In genomic region chr7:128267813-128268212, GRCm38 (mm10) we compare ENCODE assay signal across 26 mouse cellular contexts. TPM values are rescaled to one million over a fixed set of nuclear protein-coding genes. Genes with fewer than 3 reads are reported as not detected.
DNase-seq lines count a peak whose midpoint lies in the region; ATAC-seq and TF ChIP-seq lines count a peak whose summit lies in the region.
"Had no signal": no experiment of that assay in that cellular context is flagged by ENCODE, and none has a peak within 500 bp of the region (broad histone marks: within the 10 kb centered on the region; RNA-seq: fewer than 3 reads in every experiment).

No protein-coding gene starts in this region.

- no peak overlapping the region for H3K27ac ChIP-seq in midbrain, embryonic 11.5 days (ENCODE audit: low read depth, low read length)
- H3K27ac ChIP-seq in midbrain, postnatal 0 days (ENCODE audit: low read depth, low read length): no peak overlapping the region
- no peak overlapping the region for H3K27ac ChIP-seq in kidney, adult 2 months (ENCODE audit: insufficient read depth, low read depth, low read length)
- H3K27ac ChIP-seq: embryonic facial prominence, embryonic 13.5 days; embryonic facial prominence, embryonic 15.5 days; forebrain, embryonic 10.5 days; forebrain, embryonic 13.5 days; forebrain, embryonic 15.5 days had no signal

- WGBS in midbrain, embryonic 11.5 days: 88% methylated on average over 7 of the region's 7 CpGs
- 89% methylated on average over 7 of the region's 7 CpGs for WGBS in midbrain, postnatal 0 days
- WGBS in kidney, adult 2 months: 52% methylated on average over 7 of the region's 7 CpGs

- no peak overlapping the region for H3K9ac ChIP-seq in midbrain, embryonic 11.5 days (ENCODE audit: low read length)
- H3K9ac ChIP-seq in midbrain, postnatal 0 days (replicated peaks; ENCODE audit: low read length, poor library complexity, severe bottlenecking): no peak overlapping the region
- H3K9ac ChIP-seq: embryonic facial prominence, embryonic 13.5 days; embryonic facial prominence, embryonic 15.5 days; forebrain, embryonic 13.5 days; forebrain, embryonic 15.5 days had no signal

- no peaks in the 10 kb centered on the region for H3K27me3 ChIP-seq in midbrain, embryonic 11.5 days (ENCODE audit: control insufficient read depth, insufficient read depth, low read length)
- H3K27me3 ChIP-seq in midbrain, postnatal 0 days (ENCODE audit: insufficient read depth, low read length): no peaks in the 10 kb centered on the region
- peaks cover 59% of the 10 kb centered on the region for H3K27me3 ChIP-seq in E14TG2a.4 (ENCODE audit: insufficient read depth, low read length)
- no peaks in the 10 kb centered on the region for H3K27me3 ChIP-seq in kidney, adult 2 months (replicated peaks; ENCODE audit: control insufficient read depth, insufficient read depth, low read length)
- H3K27me3 ChIP-seq: embryonic facial prominence, embryonic 13.5 days; embryonic facial prominence, embryonic 15.5 days; forebrain, embryonic 13.5 days; forebrain, embryonic 15.5 days had no signal

- DNase-seq in gastrocnemius, adult 18-20 months (ENCODE audit: low spot score): peak; percentile 42
- DNase-seq in gastrocnemius, postnatal 10 days: no peak
- peak; percentile 47 for DNase-seq in midbrain, embryonic 11.5 days (ENCODE audit: low spot score, missing footprints)
- no peak for DNase-seq in midbrain, postnatal 0 days (ENCODE audit: low spot score)
- peak; percentile 58 for DNase-seq in skeletal muscle tissue, adult 2 months (ENCODE audit: low read depth, low spot score)
- DNase-seq in kidney, adult 2 months: no peak
- no peak for DNase-seq in adrenal gland, postnatal 4 days (ENCODE audit: low spot score in 2 of 2)
- DNase-seq: adrenal gland, adult 2 months; adrenal gland, postnatal 10 days; adrenal gland, postnatal 25 days; cerebellum, adult 11-12 months; cerebellum, adult 2 months; cerebellum, adult 9-10 months; cerebellum, postnatal 14 days; cerebellum, postnatal 36 days; embryo, embryonic 11 days had no signal

- no peak for ATAC-seq in midbrain, embryonic 11.5 days (ENCODE audit: low FRiP score)
- no peak for ATAC-seq in midbrain, postnatal 0 days (ENCODE audit: low FRiP score)
- ATAC-seq: CD4-positive, CD25-positive, alpha-beta regulatory T cell, adult 4 months; forebrain, embryonic 13.5 days; forebrain, embryonic 15.5 days had no signal

- no peaks in the 10 kb centered on the region for H3K4me1 ChIP-seq in midbrain, embryonic 11.5 days (ENCODE audit: control insufficient read depth, insufficient read depth, low read length)
- H3K4me1 ChIP-seq in midbrain, postnatal 0 days (ENCODE audit: insufficient read depth, low read length): no peaks in the 10 kb centered on the region
- H3K4me1 ChIP-seq in E14TG2a.4 (replicated peaks; ENCODE audit: low read depth, low read length): peaks cover 45% of the 10 kb centered on the region
- no peaks in the 10 kb centered on the region for H3K4me1 ChIP-seq in kidney, adult 2 months (ENCODE audit: control insufficient read depth, insufficient read depth, low read length)
- H3K4me1 ChIP-seq: embryonic facial prominence, embryonic 13.5 days; embryonic facial prominence, embryonic 15.5 days; forebrain, embryonic 13.5 days; forebrain, embryonic 15.5 days had no signal

- no peak overlapping the region for H3K4me3 ChIP-seq in midbrain, embryonic 11.5 days (ENCODE audit: low read depth, low read length)
- H3K4me3 ChIP-seq in midbrain, postnatal 0 days (ENCODE audit: low read depth, low read length): no peak overlapping the region
- H3K4me3 ChIP-seq in E14TG2a.4 (replicated peaks; ENCODE audit: low read length): peak overlapping the region; percentile 41; the same call in 1 of the 2 replicates
- H3K4me3 ChIP-seq in kidney, adult 2 months (ENCODE audit: insufficient read depth, low read depth, low read length): no peak overlapping the region
- H3K4me3 ChIP-seq: embryonic facial prominence, embryonic 13.5 days; embryonic facial prominence, embryonic 15.5 days; erythroblast, embryonic 14.5 days; forebrain, embryonic 10.5 days; forebrain, embryonic 13.5 days; forebrain, embryonic 15.5 days had no signal

- no peak for TF ChIP-seq CTCF in midbrain, postnatal 0 days (IDR thresholded peaks at IDR 0.05)
- TF ChIP-seq CTCF in E14TG2a.4 (conservative IDR thresholded peaks at IDR 0.05; ENCODE audit: low read length): no peak
- TF ChIP-seq CTCF in kidney, adult 2 months (conservative IDR thresholded peaks at IDR 0.05; ENCODE audit: insufficient read depth, insufficient read length, low read depth, low read length): no peak

- TF ChIP-seq POLR2A in kidney, adult 2 months (IDR thresholded peaks at IDR 0.05; ENCODE audit: low read depth, low read length): no peak

- no peak overlapping the region for H3K4me2 ChIP-seq in midbrain, embryonic 11.5 days
- H3K4me2 ChIP-seq in midbrain, postnatal 0 days (ENCODE audit: low read depth, low read length, poor library complexity, severe bottlenecking): no peak overlapping the region
- H3K4me2 ChIP-seq: embryonic facial prominence, embryonic 13.5 days; embryonic facial prominence, embryonic 15.5 days; forebrain, embryonic 13.5 days; forebrain, embryonic 15.5 days had no signal

- no peaks in the 10 kb centered on the region for H3K9me3 ChIP-seq in midbrain, embryonic 11.5 days (ENCODE audit: control insufficient read depth, low read length)
- H3K9me3 ChIP-seq in midbrain, postnatal 0 days (ENCODE audit: low read length): no peaks in the 10 kb centered on the region
- no peaks in the 10 kb centered on the region for H3K9me3 ChIP-seq in E14TG2a.4 (ENCODE audit: low read length)
- H3K9me3 ChIP-seq: embryonic facial prominence, embryonic 13.5 days; embryonic facial prominence, embryonic 15.5 days; forebrain, embryonic 10.5 days; forebrain, embryonic 13.5 days; forebrain, embryonic 15.5 days had no signal

- peaks cover 6% of the 10 kb centered on the region for H3K36me3 ChIP-seq in midbrain, embryonic 11.5 days (ENCODE audit: control insufficient read depth, insufficient read depth, low read length)
- peaks cover 14% of the 10 kb centered on the region for H3K36me3 ChIP-seq in midbrain, postnatal 0 days (ENCODE audit: insufficient read depth, low read length)
- H3K36me3 ChIP-seq in E14TG2a.4 (ENCODE audit: insufficient read depth, low read length): peaks cover 8% of the 10 kb centered on the region
- peaks cover 5% of the 10 kb centered on the region for H3K36me3 ChIP-seq in kidney, adult 2 months (ENCODE audit: control insufficient read depth, insufficient read depth, low read length)
- H3K36me3 ChIP-seq: forebrain, embryonic 15.5 days had no signal

RNA-seq across cellular contexts. Expression of gene Slc5a2, which starts 2.4 kb away (rescaled TPM):
- under 1 TPM in 1 of 2 experiments, not detected in 1; 0.39 TPM for total RNA-seq in gastrocnemius, adult 18-20 months (2021)
- not detected for total RNA-seq in gastrocnemius, postnatal 10 days (2021)
- polyA plus RNA-seq in midbrain, embryonic 11.5 days (2014; fragmentation: Nextera tagmentation; extraction: Ambion mirVana): 0.16 TPM in 1 of 2 replicates, not detected in the other
- not detected in 2 replicates for total RNA-seq in midbrain, postnatal 0 days (2014; rRNA removed)
- 0.36 TPM in 1 of 2 replicates, not detected in the other for polyA plus RNA-seq in midbrain, postnatal 0 days (2015; fragmentation: Nextera tagmentation; extraction: Ambion mirVana)
- 1,002 and 1,068 TPM in 2 replicates for polyA plus RNA-seq in kidney, adult 2 months (2012; rRNA removed)
- total RNA-seq in adrenal gland, postnatal 4 days (2021): 10 to 100 TPM in 1 of 2 experiments, under 1 TPM in 1; 0.73 to 22.0 TPM
- total RNA-seq: adrenal gland, postnatal 25 days had no signal
- polyA plus RNA-seq: adrenal gland, adult 2 months; embryonic facial prominence, embryonic 15.5 days; forebrain, embryonic 10.5 days; forebrain, embryonic 13.5 days; forebrain, embryonic 15.5 days had no signal

RNA-seq across cellular contexts. Expression of gene Tgfb1i1, which starts 21.2 kb away (rescaled TPM):
- total RNA-seq in gastrocnemius, adult 18-20 months (2021): 1 to 10 TPM; 5.5 to 7.0 TPM
- total RNA-seq in gastrocnemius, postnatal 10 days (2021): 10 to 100 TPM; 23.1 to 30.3 TPM
- polyA plus RNA-seq in midbrain, embryonic 11.5 days (2014; fragmentation: Nextera tagmentation; extraction: Ambion mirVana): 32.2 and 34.3 TPM in 2 replicates
- 14.4 and 20.2 TPM in 2 replicates for total RNA-seq in midbrain, postnatal 0 days (2014; rRNA removed)
- 18.2 and 23.0 TPM in 2 replicates for polyA plus RNA-seq in midbrain, postnatal 0 days (2015; fragmentation: Nextera tagmentation; extraction: Ambion mirVana)
- 15.1 and 16.1 TPM in 2 replicates for polyA plus RNA-seq in kidney, adult 2 months (2012; rRNA removed)
- total RNA-seq in adrenal gland, postnatal 4 days (2021): 10 to 100 TPM; 32.0 to 35.0 TPM
- total RNA-seq: CH12.LX, MEL had no signal

RNA-seq across cellular contexts. Expression of gene 9130023H24Rik, which starts 30.0 kb away (rescaled TPM):
- total RNA-seq in gastrocnemius, adult 18-20 months (2021): 1 to 10 TPM; 1.6 to 1.7 TPM
- total RNA-seq in gastrocnemius, postnatal 10 days (2021): 1 to 10 TPM; 3.5 to 4.6 TPM
- 13.7 and 14.2 TPM in 2 replicates for polyA plus RNA-seq in midbrain, embryonic 11.5 days (2014; fragmentation: Nextera tagmentation; extraction: Ambion mirVana)
- 3.6 and 6.3 TPM in 2 replicates for total RNA-seq in midbrain, postnatal 0 days (2014; rRNA removed)
- 4.2 and 4.4 TPM in 2 replicates for polyA plus RNA-seq in midbrain, postnatal 0 days (2015; fragmentation: Nextera tagmentation; extraction: Ambion mirVana)
- polyA plus RNA-seq in kidney, adult 2 months (2012; rRNA removed): 3.1 and 3.2 TPM in 2 replicates
- total RNA-seq in adrenal gland, postnatal 4 days (2021): 1 to 10 TPM; 8.4 TPM

RNA-seq across cellular contexts. Expression of gene BC017158, which starts 30.2 kb away (rescaled TPM):
- total RNA-seq in gastrocnemius, adult 18-20 months (2021): 1 to 10 TPM; 2.2 to 2.7 TPM
- total RNA-seq in gastrocnemius, postnatal 10 days (2021): 10 to 100 TPM in 1 of 2 experiments, 1 to 10 TPM in 1; 7.0 to 11.9 TPM
- 19.1 and 21.0 TPM in 2 replicates for polyA plus RNA-seq in midbrain, embryonic 11.5 days (2014; fragmentation: Nextera tagmentation; extraction: Ambion mirVana)
- 27.7 and 28.0 TPM in 2 replicates for total RNA-seq in midbrain, postnatal 0 days (2014; rRNA removed)
- 17.9 and 18.3 TPM in 2 replicates for polyA plus RNA-seq in midbrain, postnatal 0 days (2015; fragmentation: Nextera tagmentation; extraction: Ambion mirVana)
- 29.4 and 37.8 TPM in 2 replicates for polyA plus RNA-seq in kidney, adult 2 months (2012; rRNA removed)
- total RNA-seq in adrenal gland, postnatal 4 days (2021): 10 to 100 TPM; 39.3 to 39.4 TPM

RNA-seq across cellular contexts. Expression of gene Armc5, which starts 30.7 kb away (rescaled TPM):
- total RNA-seq in gastrocnemius, adult 18-20 months (2021): 1 to 10 TPM; 8.3 to 9.0 TPM
- 10 to 100 TPM; 10.7 to 14.7 TPM for total RNA-seq in gastrocnemius, postnatal 10 days (2021)
- polyA plus RNA-seq in midbrain, embryonic 11.5 days (2014; fragmentation: Nextera tagmentation; extraction: Ambion mirVana): 5.8 and 7.1 TPM in 2 replicates
- total RNA-seq in midbrain, postnatal 0 days (2014; rRNA removed): 15.0 and 19.9 TPM in 2 replicates
- 15.2 and 15.9 TPM in 2 replicates for polyA plus RNA-seq in midbrain, postnatal 0 days (2015; fragmentation: Nextera tagmentation; extraction: Ambion mirVana)
- 27.9 and 35.1 TPM in 2 replicates for polyA plus RNA-seq in kidney, adult 2 months (2012; rRNA removed)
- total RNA-seq in adrenal gland, postnatal 4 days (2021): 10 to 100 TPM; 23.7 to 25.2 TPM

Comparison
In these comparisons a context has a peak if more than half of its experiments do, and no peak if none do; other contexts are left out.
1. DNase-seq: peak in gastrocnemius, adult 18-20 months (single experiment), midbrain, embryonic 11.5 days (single experiment) and skeletal muscle tissue, adult 2 months (single experiment); none in gastrocnemius, postnatal 10 days (single experiment), midbrain, postnatal 0 days (single experiment), kidney, adult 2 months (single experiment) and adrenal gland, postnatal 4 days (0 of 2).